Mouse (Mus musculus) forelimb bud, embryonic 11.5 days (tissue): ENCODE results near the gene Cyp2j7.
"Not testable (repeated sequence)": the region's sequence is repeated elsewhere in the genome, so short reads cannot be mapped to it uniquely, and the experiment has no call there.

ENCODE experiments used
- DNase-seq: peaks from one replicate; pipeline ENCODE4 v3.0.0-alpha.2; 2012; ENCODE audit warnings: low read depth, low spot score

Gene Cyp2j7

GRCm38 (mm10) chr4:96236559-96236958, at the start of gene Cyp2j7:
Gene Cyp2j7, minus strand, starts transcription at chr4:96236659.
- no peak for DNase-seq

- DNase-seq: not testable (repeated sequence)
Observed at GRCm38 (mm10) chr4:96276896-96277295, 40.4 kb upstream of the Cyp2j7 start.

GRCm38 (mm10) chr4:96273907-96274306, 37.4 kb upstream of the Cyp2j7 start:
- peak; percentile 4 for DNase-seq

- no peak for DNase-seq
Observed at GRCm38 (mm10) chr4:96196701-96197100, 39.8 kb downstream of the Cyp2j7 start.

- DNase-seq: not testable (repeated sequence)
Observed at GRCm38 (mm10) chr4:96189321-96189720, 47.1 kb downstream of the Cyp2j7 start.

GRCm38 (mm10) chr4:96188671-96189070, 47.8 kb downstream of the Cyp2j7 start:
- not testable (repeated sequence) for DNase-seq

GRCm38 (mm10) chr4:96188146-96188545, 48.3 kb downstream of the Cyp2j7 start:
- not testable (repeated sequence) for DNase-seq

- DNase-seq: not testable (repeated sequence)
Observed at GRCm38 (mm10) chr4:96184716-96185115, 51.7 kb downstream of the Cyp2j7 start.

GRCm38 (mm10) chr4:96162839-96163238, 73.6 kb downstream of the Cyp2j7 start:
- no peak for DNase-seq

- DNase-seq: no peak
Observed at GRCm38 (mm10) chr4:96161575-96161974, 74.9 kb downstream of the Cyp2j7 start.
